Mouse (Mus musculus) myocyte (in vitro differentiated cells): ENCODE measurements at regions not wholly inside any gene's neighbourhood (a gene's known extent, or its start where the extent isn't known, plus 50 kb on each side); places are given as distances from the start of the nearest gene placed in this dataset.

ENCODE experiments used
- H3K27me3 ChIP-seq: one replicate; pipeline ENCODE4 v1.6.1; 2011; ENCODE audit not compliant: control insufficient read depth, insufficient read depth, insufficient read length
- H3K36me3 ChIP-seq: one replicate; pipeline ENCODE4 v1.6.1; 2011; ENCODE audit not compliant: control insufficient read depth, insufficient read depth
- H3K4me2 ChIP-seq: one replicate; pipeline ENCODE4 v1.6.1; 2011; ENCODE audit warnings: low read depth, control low read depth
- H3K4me3 ChIP-seq: one replicate; pipeline ENCODE4 v1.5.1; 2011; ENCODE audit warnings: mild to moderate bottlenecking, control low read depth, moderate library complexity
- H3K79me2 ChIP-seq: one replicate; pipeline ENCODE4 v1.6.1; 2011; ENCODE audit not compliant: control insufficient read depth, insufficient read depth
- H3ac ChIP-seq: one replicate; pipeline ENCODE4 v1.6.1; 2011; ENCODE audit not compliant: control insufficient read depth, insufficient read length
- CEBPB ChIP-seq: IDR thresholded peaks from 2 replicates; pipeline ENCODE4 v1.6.1; 2011; ENCODE audit warnings: mild to moderate bottlenecking, moderate library complexity; ENCODE audit not compliant: poor library complexity, insufficient read depth, severe bottlenecking
- E2F4 ChIP-seq: IDR thresholded peaks from one replicate; pipeline ENCODE4 v1.6.1; 2011; ENCODE audit warnings: mild to moderate bottlenecking, control low read depth, moderate library complexity; ENCODE audit not compliant: insufficient read depth
- MAX ChIP-seq: IDR thresholded peaks from one replicate; pipeline ENCODE4 v1.6.1; 2011; ENCODE audit warnings: low read depth, mild to moderate bottlenecking, control low read depth
- MYOD1 ChIP-seq, 3 experiments: IDR thresholded peaks; one replicate each; pipeline ENCODE4 v1.6.1; 2011; ENCODE audit warnings: control low read depth in 2 of 3, low read depth in 2 of 3, mild to moderate bottlenecking in 2 of 3, moderate library complexity in 1 of 3; ENCODE audit not compliant: insufficient read length in 2 of 3, control insufficient read depth in 1 of 3
- MYOG ChIP-seq, 3 experiments: IDR thresholded peaks; one replicate each; pipeline ENCODE4 v1.6.1; 2011; ENCODE audit warnings: control low read depth in 2 of 3, low read depth in 2 of 3, mild to moderate bottlenecking in 2 of 3; ENCODE audit not compliant: insufficient read length in 2 of 3, control insufficient read depth in 1 of 3, insufficient read depth in 1 of 3
- POLR2A ChIP-seq: IDR thresholded peaks from one replicate; pipeline ENCODE4 v1.6.1; 2011; ENCODE audit warnings: low read depth, mild to moderate bottlenecking, control low read depth, moderate library complexity; ENCODE audit not compliant: insufficient read length
- POLR2AphosphoS2 ChIP-seq: IDR thresholded peaks from one replicate; pipeline ENCODE4 v1.6.1; 2011; ENCODE audit warnings: low read depth, control low read depth; ENCODE audit not compliant: insufficient read length
- REST ChIP-seq: IDR thresholded peaks from one replicate; pipeline ENCODE4 v1.6.1; 2011; ENCODE audit warnings: mild to moderate bottlenecking, control low read depth, moderate library complexity; ENCODE audit not compliant: insufficient read depth, insufficient read length
- SRF ChIP-seq: IDR thresholded peaks from one replicate; pipeline ENCODE4 v1.6.1; 2011; ENCODE audit warnings: low read depth; ENCODE audit not compliant: control insufficient read depth, insufficient read length
- TCF12 ChIP-seq: IDR thresholded peaks from one replicate; pipeline ENCODE4 v1.6.1; 2011; ENCODE audit warnings: mild to moderate bottlenecking, control low read depth; ENCODE audit not compliant: poor library complexity, insufficient read depth, severe bottlenecking
- TCF3 ChIP-seq: IDR thresholded peaks from one replicate; pipeline ENCODE4 v1.6.1; 2011; ENCODE audit warnings: low read depth, control low read depth; ENCODE audit not compliant: insufficient read length
- USF1 ChIP-seq: IDR thresholded peaks from one replicate; pipeline ENCODE4 v1.6.1; 2011; ENCODE audit warnings: low read depth, mild to moderate bottlenecking, control low read depth, moderate library complexity

DNA sequence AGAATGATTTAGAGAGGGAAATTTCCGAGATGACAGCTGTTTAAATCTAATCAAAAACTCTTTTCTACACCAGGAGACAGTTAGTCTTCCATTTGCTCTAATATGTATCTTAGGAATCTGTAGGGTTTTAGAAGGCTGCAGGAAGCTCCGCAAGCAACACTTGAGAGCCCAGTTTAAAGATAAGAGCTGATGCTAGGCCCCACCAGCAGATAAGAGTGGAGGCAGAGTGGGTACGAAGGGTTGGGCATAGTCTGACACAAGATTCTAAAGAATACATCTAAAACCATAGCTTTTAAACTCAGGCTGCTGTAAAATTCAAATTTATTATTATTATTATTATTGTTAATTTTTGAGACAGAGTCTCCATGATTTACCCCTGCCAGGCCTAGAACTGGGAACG lies 106.7 kb upstream of the Adgrl2 start:
- Histone ChIP-seq H3K36me3 (no peaks in the 10 kb centered on the region), H3K4me2 (no peak overlapping the region), H3K4me3 (no peak overlapping the region), H3K27me3 (no peaks in the 10 kb centered on the region), H3K79me2 (no peaks in the 10 kb centered on the region), H3ac (no peak overlapping the region)
- TF ChIP-seq POLR2A = no peak
- TF ChIP-seq TCF3 = no peak
- TF ChIP-seq USF1 = no peak
- TF ChIP-seq E2F4 = no peak
- no peak for TF ChIP-seq CEBPB
- TF ChIP-seq REST = no peak
- TF ChIP-seq MYOG (IDR thresholded peaks at IDR 0.05; ENCODE audit: control insufficient read depth in 1 of 3, insufficient read depth in 1 of 3, insufficient read length in 2 of 3, low read depth in 2 of 3) = no peak
- no peak for TF ChIP-seq MAX
- TF ChIP-seq TCF12 = no peak
- TF ChIP-seq SRF = no peak
- no peak for TF ChIP-seq POLR2AphosphoS2
- no peak for TF ChIP-seq MYOD1 (IDR thresholded peaks at IDR 0.05; ENCODE audit: control insufficient read depth in 1 of 3, insufficient read length in 2 of 3, low read depth in 2 of 3)

DNA sequence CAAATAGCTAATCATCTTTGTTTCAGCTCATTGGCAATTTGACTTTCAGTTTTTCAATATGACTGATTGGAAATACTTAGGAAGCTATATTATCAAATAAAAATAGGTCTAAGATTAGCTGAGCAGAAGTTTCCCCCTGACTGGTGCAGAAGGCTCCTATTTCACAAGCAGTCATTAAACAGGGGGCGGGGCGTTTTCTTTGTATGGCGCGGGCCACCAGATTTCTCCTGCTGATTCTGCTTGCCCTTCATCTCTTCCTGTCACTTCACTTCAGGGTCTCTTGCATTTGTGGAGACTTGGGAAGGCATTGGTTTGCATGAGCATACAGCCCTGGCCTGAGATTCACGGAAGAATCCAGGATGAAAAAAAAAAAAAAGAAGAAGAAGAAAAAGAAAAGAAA lies 102.3 kb upstream of the Adgrl2 start:
- no peak overlapping the region for H3ac ChIP-seq
- H3K79me2 ChIP-seq = no peaks in the 10 kb centered on the region
- H3K27me3 ChIP-seq = no peaks in the 10 kb centered on the region
- no peak overlapping the region for H3K4me3 ChIP-seq
- H3K4me2 ChIP-seq = no peak overlapping the region
- H3K36me3 ChIP-seq = no peaks in the 10 kb centered on the region
- no peak for TF ChIP-seq E2F4
- TF ChIP-seq POLR2A = no peak
- no peak for TF ChIP-seq USF1
- TF ChIP-seq POLR2AphosphoS2 = no peak
- TF ChIP-seq TCF3 = no peak
- no peak for TF ChIP-seq TCF12
- TF ChIP-seq MAX = no peak
- TF ChIP-seq CEBPB = no peak
- no peak for TF ChIP-seq SRF
- TF ChIP-seq MYOD1 (IDR thresholded peaks at IDR 0.05; ENCODE audit: control insufficient read depth in 1 of 3, insufficient read length in 2 of 3, low read depth in 2 of 3) = no peak
- TF ChIP-seq REST = no peak
- no peak for TF ChIP-seq MYOG (IDR thresholded peaks at IDR 0.05; ENCODE audit: control insufficient read depth in 1 of 3, insufficient read depth in 1 of 3, insufficient read length in 2 of 3, low read depth in 2 of 3)

DNA sequence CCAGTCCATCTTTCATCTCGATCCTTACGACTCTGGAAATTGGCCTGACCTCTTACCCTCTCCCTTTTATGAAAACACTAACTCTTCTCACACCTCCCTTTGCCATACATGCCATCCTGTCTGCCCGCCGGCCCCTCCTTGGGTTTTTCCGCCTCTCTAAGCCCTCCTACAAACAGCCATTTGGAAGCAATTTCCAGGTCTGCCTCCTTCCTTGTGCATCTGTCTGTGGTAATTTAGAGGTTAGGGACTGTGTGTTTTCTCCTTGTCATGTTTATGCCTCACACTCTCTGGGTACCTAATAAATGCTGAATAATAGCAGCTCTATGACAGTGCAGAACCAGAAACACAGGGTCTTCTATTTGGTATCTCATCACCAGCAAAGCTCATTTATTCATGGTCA lies 99.7 kb upstream of the Adgrl2 start:
- H3K36me3 ChIP-seq = no peaks in the 10 kb centered on the region
- no peaks in the 10 kb centered on the region for H3K79me2 ChIP-seq
- H3K4me3 ChIP-seq = no peak overlapping the region
- H3K27me3 ChIP-seq = no peaks in the 10 kb centered on the region
- TF ChIP-seq REST (no peak), USF1 (no peak), E2F4 (no peak), SRF (no peak), POLR2AphosphoS2 (no peak), TCF12 (no peak), TCF3 (no peak), POLR2A (no peak), MAX (no peak), MYOD1 (IDR thresholded peaks at IDR 0.05; ENCODE audit: control insufficient read depth in 1 of 3, insufficient read length in 2 of 3, low read depth in 2 of 3) (no peak), CEBPB (no peak), MYOG (IDR thresholded peaks at IDR 0.05; ENCODE audit: control insufficient read depth in 1 of 3, insufficient read depth in 1 of 3, insufficient read length in 2 of 3, low read depth in 2 of 3) (no peak)
- H3ac ChIP-seq = no peak overlapping the region
- no peak overlapping the region for H3K4me2 ChIP-seq

DNA sequence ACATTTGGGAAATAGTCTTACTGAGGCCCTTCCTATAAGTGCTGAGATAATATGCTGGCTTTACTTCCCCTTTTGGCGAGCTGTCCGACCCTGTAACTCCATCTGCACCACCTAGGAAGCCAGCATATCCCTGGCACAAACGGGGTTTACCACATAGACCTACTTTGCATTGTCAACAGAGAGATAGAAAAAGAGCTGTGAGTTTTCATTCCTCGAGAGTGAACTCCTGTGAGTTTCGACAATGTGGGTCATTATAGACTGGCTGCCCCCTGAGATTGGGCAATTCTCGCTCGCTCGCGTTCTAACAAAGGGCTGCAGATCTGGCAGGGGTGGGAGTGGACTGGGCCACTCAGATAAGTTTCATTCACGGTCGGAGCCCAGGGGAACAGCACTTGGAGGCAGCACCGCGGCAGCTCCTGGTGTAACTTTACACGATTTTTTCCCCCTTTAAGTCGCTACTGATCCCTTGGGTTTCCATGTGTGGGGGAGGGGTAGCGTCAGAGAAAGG lies 98.3 kb upstream of the Adgrl2 start:
- H3K79me2 ChIP-seq = no peaks in the 10 kb centered on the region
- no peaks in the 10 kb centered on the region for H3K36me3 ChIP-seq
- no peak overlapping the region for H3K4me3 ChIP-seq
- H3ac ChIP-seq = no peak overlapping the region
- no peaks in the 10 kb centered on the region for H3K27me3 ChIP-seq
- TF ChIP-seq MYOD1 (IDR thresholded peaks at IDR 0.05; ENCODE audit: control insufficient read depth in 1 of 3, insufficient read length in 2 of 3, low read depth in 2 of 3) = no peak
- TF ChIP-seq TCF3 = no peak
- H3K4me2 ChIP-seq = no peak overlapping the region

DNA sequence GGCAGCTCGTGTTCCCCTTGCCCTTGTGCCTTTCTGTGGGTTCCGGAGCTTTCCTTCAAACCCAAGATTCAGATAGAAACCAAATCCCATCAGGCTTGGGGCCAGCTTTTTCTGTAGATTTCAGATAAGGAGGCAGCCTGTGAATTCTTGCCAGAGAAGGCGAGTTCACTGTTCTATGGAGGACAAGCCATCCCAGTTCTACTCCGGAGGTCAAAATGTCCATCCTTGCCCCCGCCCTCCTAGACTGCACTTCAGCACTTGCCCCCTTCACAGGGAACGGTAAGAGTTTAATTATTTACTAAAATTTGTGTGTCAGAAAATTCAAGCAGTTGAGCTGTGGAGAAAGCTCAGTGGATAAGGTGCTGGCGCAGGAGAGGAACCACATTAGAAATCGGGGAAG lies 97.1 kb upstream of the Adgrl2 start:
- H3K36me3 ChIP-seq = no peaks in the 10 kb centered on the region
- TF ChIP-seq E2F4 = no peak
- TF ChIP-seq MYOG (IDR thresholded peaks at IDR 0.05; ENCODE audit: control insufficient read depth in 1 of 3, insufficient read depth in 1 of 3, insufficient read length in 2 of 3, low read depth in 2 of 3) = no peak
- no peak for TF ChIP-seq SRF
- TF ChIP-seq MYOD1 (IDR thresholded peaks at IDR 0.05; ENCODE audit: control insufficient read depth in 1 of 3, insufficient read length in 2 of 3, low read depth in 2 of 3) = no peak
- TF ChIP-seq POLR2AphosphoS2 = no peak
- TF ChIP-seq REST = no peak
- no peak for TF ChIP-seq TCF3
- TF ChIP-seq CEBPB = no peak
- no peak for TF ChIP-seq POLR2A
- H3K4me2 ChIP-seq = no peak overlapping the region
- no peaks in the 10 kb centered on the region for H3K27me3 ChIP-seq
- no peaks in the 10 kb centered on the region for H3K79me2 ChIP-seq
- H3K4me3 ChIP-seq = no peak overlapping the region
- no peak overlapping the region for H3ac ChIP-seq
